Mouse (Mus musculus) heart, postnatal 0 days (tissue): ENCODE measurements around the gene Ift122. TPM values are rescaled to one million over a fixed set of nuclear protein-coding genes. Genes with fewer than 3 reads are reported as not detected.
"Not testable (repeated sequence)": the region's sequence is repeated elsewhere in the genome, so short reads cannot be mapped to it uniquely, and the experiment has no call there.

Experiments used
- ATAC-seq: fragments of 200-750 bp; cut with Nextera tagmentation; 2 replicates; pipeline ENCODE4 v1.8.0; 2017; ENCODE audit warnings: low read depth, moderate number of reproducible peaks, moderate library complexity; ENCODE audit not compliant: insufficient read depth
- DNase-seq: peaks from one replicate; pipeline ENCODE4 v3.0.0-alpha.2; 2016; ENCODE audit warnings: low spot score
- H3K27ac ChIP-seq: fragments of 300-500 bp; sonication (generic); 2 replicates; pipeline ENCODE4 v1.5.1; 2014; ENCODE audit warnings: low read depth, mild to moderate bottlenecking
- H3K27me3 ChIP-seq: fragments of 300-500 bp; sonication (generic); 2 replicates; pipeline ENCODE4 v1.6.1; 2014; ENCODE audit warnings: low read length, mixed read lengths; ENCODE audit not compliant: control insufficient read depth, insufficient read depth
- H3K36me3 ChIP-seq: fragments of 300-500 bp; sonication (generic); replicated peaks from 2 replicates; pipeline ENCODE4 v1.6.1; 2014; ENCODE audit warnings: low read length, mixed read lengths; ENCODE audit not compliant: control insufficient read depth, insufficient read depth
- H3K4me1 ChIP-seq: fragments of 300-500 bp; sonication (generic); 2 replicates; pipeline ENCODE4 v1.6.1; 2014; ENCODE audit warnings: antibody characterized with exemption; ENCODE audit not compliant: control insufficient read depth, insufficient read depth
- H3K4me2 ChIP-seq: fragments of 300-500 bp; sonication (generic); 2 replicates; pipeline ENCODE4 v1.6.1; 2014; ENCODE audit warnings: low read depth, mild to moderate bottlenecking, low read length, moderate library complexity
- H3K4me3 ChIP-seq: fragments of 300-500 bp; sonication (generic); 2 replicates; pipeline ENCODE4 v1.5.1; 2014; ENCODE audit warnings: low read depth, low read length
- H3K9ac ChIP-seq: fragments of 300-500 bp; sonication (generic); replicated peaks from 2 replicates; pipeline ENCODE4 v1.6.1; 2014; ENCODE audit warnings: low read depth, low read length, mixed read lengths
- H3K9me3 ChIP-seq: fragments of 300-500 bp; sonication (generic); replicated peaks from 2 replicates; pipeline ENCODE4 v1.6.1; 2016; ENCODE audit warnings: low read length; ENCODE audit not compliant: control insufficient read depth
- CTCF ChIP-seq: IDR thresholded peaks from 2 replicates; pipeline ENCODE4 v1.5.1; 2016; ENCODE audit warnings: antibody characterized with exemption, control low read depth, low read depth
- EP300 ChIP-seq: IDR thresholded peaks from 2 replicates; pipeline ENCODE4 v1.6.1; 2016; ENCODE audit warnings: antibody characterized with exemption, low read depth
- WGBS: fragments of 180-500 bp; shearing (Covaris S2); extraction: QIAGEN DNeasy Blood & Tissue Kit; methylation state at CpG from one replicate; pipeline ENCODE4 v1.1.7; 2014; 5-methylcytosine and 5-hydroxymethylcytosine counted together
- polyA plus RNA-seq: library from polyadenylated mRNA; unstranded; fragments of >200 nt; fragmentation: Nextera tagmentation; extraction: Ambion mirVana; gene quantifications from 2 replicates; pipeline ENCODE4 v1.2.1, GENCODE M21; 2015
- total RNA-seq: library from RNA; depleted of rRNA; stranded (reverse); fragments of >200 nt; gene quantifications from 2 replicates; pipeline ENCODE4 v1.2.3, GENCODE M21; 2014; ENCODE audit warnings: low replicate concordance

The Ift122 gene
- total and polyA plus RNA-seq, 2 experiments from 2014 or later: 13.5 to 25.8 TPM

DNA sequence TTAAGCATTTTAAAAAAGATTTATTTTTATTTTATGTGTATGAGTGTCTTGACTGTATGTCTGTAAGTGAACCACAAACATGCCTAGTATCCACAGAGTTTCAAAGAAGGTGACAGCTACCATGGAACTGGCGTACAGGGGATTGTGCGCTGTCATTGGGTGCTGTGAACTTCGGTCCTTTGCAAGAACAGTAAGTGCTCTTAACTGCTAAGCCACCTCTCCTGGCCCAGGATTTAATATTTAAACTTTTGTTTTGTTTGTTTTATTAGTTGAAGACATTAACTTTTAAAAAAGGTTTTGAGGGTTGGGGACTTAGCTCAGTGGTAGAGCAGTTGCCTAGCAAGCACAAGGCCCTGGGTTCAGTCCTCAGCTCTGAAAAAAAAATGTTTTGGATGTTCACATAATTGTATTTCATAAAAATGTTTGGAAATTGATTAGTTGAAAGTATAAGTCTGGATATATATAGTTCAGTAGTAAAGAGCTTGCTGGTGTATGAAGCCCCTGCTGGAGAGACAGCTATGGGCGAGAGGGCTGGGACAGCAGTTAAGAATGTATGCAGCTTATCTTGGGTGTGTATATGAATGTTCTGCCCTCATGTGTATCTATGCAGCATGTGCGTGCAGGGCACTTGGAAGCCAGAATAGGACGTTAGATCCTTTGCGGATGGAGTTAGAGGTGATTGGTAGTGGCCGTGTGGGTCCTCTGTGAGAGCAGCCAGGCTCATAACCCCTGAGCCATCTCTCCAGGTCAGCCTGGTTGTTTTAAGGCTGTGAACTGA, 31.9 kb upstream of the Ift122 start:
- WGBS: 74% methylated on average over 8 of the region's 8 CpGs
- no peak for TF ChIP-seq CTCF
- TF ChIP-seq EP300: no peak

DNA sequence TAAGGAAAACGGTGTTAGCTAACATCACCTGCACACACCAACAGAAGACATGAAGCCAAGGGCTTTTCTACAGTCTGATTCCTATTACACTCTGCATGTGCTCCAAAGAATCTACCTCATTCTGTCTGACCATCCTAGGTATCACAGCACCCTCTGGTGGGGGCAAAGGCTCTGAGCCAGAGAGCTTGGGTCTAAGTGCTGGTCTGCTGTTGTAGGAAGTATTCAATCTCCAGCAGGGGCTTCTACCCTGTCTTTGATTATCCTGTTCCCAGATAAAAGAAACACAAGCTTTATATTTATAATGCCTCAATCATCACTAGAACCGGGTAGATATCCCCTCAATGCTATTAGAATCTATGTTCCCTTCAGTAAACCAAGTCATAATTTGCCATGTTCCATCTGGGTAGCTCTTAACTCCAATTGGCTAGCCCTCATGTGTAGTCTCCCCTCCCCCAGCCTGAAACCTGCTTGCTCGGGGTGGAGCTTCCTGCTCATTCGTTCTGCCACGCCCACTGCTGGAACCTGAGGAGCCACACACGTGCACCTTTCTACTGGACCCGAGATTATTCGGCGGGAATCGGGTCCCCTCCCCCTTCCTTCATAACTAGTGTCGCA, 29.3 kb upstream of the Ift122 start:
- DNase-seq: peak; percentile 70
- ATAC-seq: peak; percentile 94
- WGBS: 2% methylated on average over 5 of the region's 11 CpGs
- H3K4me3 ChIP-seq: peak overlapping the region; percentile 15
- H3K27ac ChIP-seq, H3K36me3 ChIP-seq, H3K9me3 ChIP-seq, H3K27me3 ChIP-seq, H3K9ac ChIP-seq, H3K4me1 ChIP-seq: not testable (repeated sequence)
- peak overlapping the region; percentile 47 for H3K4me2 ChIP-seq
- peak; percentile 82 for TF ChIP-seq CTCF

More for the DNA sequence above, 31.9 kb upstream of the Ift122 start:
- H3K27ac ChIP-seq: no peak overlapping the region
- H3K4me2 ChIP-seq: no peak overlapping the region
- H3K4me3 ChIP-seq: no peak overlapping the region
- no peak for ATAC-seq
- H3K4me1 ChIP-seq: no peaks in the 10 kb centered on the region
- H3K27me3 ChIP-seq: no peaks in the 10 kb centered on the region
- no peak overlapping the region for H3K9ac ChIP-seq
- H3K9me3 ChIP-seq: no peaks in the 10 kb centered on the region
- no peak for DNase-seq
- H3K36me3 ChIP-seq: no peaks in the 10 kb centered on the region

DNA sequence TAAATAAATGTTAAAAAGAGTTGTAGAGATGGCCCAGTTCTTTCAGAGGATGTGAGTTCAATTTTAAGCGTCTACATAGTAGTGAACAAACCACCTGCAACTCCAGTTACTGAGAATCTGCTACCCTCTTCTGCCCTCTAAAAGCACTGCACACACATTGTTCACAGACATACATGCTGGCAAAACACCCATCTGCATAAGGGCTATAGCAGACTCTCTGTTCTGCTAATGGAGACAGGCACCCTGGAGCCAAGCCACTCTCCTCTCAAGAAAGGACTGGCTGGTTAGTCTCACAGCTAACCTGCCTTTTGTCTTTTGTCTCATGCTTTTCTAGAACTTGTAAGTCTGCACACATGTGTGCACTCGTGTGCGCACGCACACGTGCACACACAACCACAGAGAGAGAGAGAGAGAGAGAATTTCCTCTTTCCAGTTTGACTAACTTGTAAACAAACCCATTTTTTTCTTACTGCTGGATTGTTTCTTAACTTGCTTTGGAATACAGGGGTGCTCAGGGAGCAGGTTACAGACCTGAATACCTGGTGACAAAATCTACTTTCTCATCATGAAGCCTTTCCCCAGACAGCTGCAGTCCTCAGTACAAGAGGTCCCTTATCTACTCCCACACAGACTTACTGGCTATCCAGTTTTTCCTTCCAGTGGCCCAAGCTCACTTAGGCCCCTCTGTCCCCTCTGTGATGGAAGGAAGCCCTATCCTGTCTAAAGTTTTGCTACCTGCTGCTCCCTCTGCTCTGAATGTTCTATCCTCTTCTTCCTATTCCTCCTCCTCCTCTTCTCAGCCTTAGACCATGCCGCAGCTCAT, 22.3 kb upstream of the Ift122 start:
- WGBS: 88% methylated on average over 6 of the region's 6 CpGs
- H3K9ac ChIP-seq: no peak overlapping the region
- H3K4me1 ChIP-seq: no peaks in the 10 kb centered on the region
- no peak overlapping the region for H3K4me2 ChIP-seq
- ATAC-seq (no peak), DNase-seq (no peak)
- H3K4me3 ChIP-seq: no peak overlapping the region
- H3K9me3 ChIP-seq: no peaks in the 10 kb centered on the region
- TF ChIP-seq EP300 (no peak), CTCF (no peak)
- H3K27ac ChIP-seq: no peak overlapping the region
- H3K27me3 ChIP-seq: no peaks in the 10 kb centered on the region
- H3K36me3 ChIP-seq: no peaks in the 10 kb centered on the region

GRCm38 (mm10) chr6:115832152-115832850, 21.0 kb upstream of the Ift122 start:
- WGBS: 86% methylated on average over 2 of the region's 2 CpGs
- Histone ChIP-seq H3K36me3 (no peaks in the 10 kb centered on the region), H3K9me3 (no peaks in the 10 kb centered on the region), H3K4me2 (no peak overlapping the region), H3K4me3 (no peak overlapping the region), H3K9ac (no peak overlapping the region), H3K4me1 (no peaks in the 10 kb centered on the region), H3K27me3 (no peaks in the 10 kb centered on the region), H3K27ac (no peak overlapping the region)
- ATAC-seq (no peak), DNase-seq (no peak)
- no peak for TF ChIP-seq EP300

GRCm38 (mm10) chr6:115833861-115834260, 19.4 kb upstream of the Ift122 start:
- H3K4me3 ChIP-seq: no peak overlapping the region

More at GRCm38 (mm10) chr6:115833861-115834260, 19.4 kb upstream of the Ift122 start:
- H3K4me1 ChIP-seq: peaks cover 5% of the 10 kb centered on the region; the same call in 1 of the 2 replicates
- H3K27me3 ChIP-seq: no peaks in the 10 kb centered on the region
- no peak for DNase-seq
- no peak overlapping the region for H3K9ac ChIP-seq
- TF ChIP-seq CTCF (no peak), EP300 (no peak)
- no peak overlapping the region for H3K4me2 ChIP-seq
- no peak for ATAC-seq
- no peaks in the 10 kb centered on the region for H3K36me3 ChIP-seq
- no peak overlapping the region for H3K27ac ChIP-seq
- H3K9me3 ChIP-seq: no peaks in the 10 kb centered on the region
